Mouse (Mus musculus): Measurements from ENCODE around the gene Als2. TPM values are rescaled to one million over a fixed set of nuclear protein-coding genes. Genes with fewer than 3 reads are reported as not detected.

The Als2 gene
- 8.3 and 10.3 TPM in 2 replicates for polyA plus RNA-seq (2014; fragmentation: Nextera tagmentation; extraction: Ambion mirVana)

DNA sequence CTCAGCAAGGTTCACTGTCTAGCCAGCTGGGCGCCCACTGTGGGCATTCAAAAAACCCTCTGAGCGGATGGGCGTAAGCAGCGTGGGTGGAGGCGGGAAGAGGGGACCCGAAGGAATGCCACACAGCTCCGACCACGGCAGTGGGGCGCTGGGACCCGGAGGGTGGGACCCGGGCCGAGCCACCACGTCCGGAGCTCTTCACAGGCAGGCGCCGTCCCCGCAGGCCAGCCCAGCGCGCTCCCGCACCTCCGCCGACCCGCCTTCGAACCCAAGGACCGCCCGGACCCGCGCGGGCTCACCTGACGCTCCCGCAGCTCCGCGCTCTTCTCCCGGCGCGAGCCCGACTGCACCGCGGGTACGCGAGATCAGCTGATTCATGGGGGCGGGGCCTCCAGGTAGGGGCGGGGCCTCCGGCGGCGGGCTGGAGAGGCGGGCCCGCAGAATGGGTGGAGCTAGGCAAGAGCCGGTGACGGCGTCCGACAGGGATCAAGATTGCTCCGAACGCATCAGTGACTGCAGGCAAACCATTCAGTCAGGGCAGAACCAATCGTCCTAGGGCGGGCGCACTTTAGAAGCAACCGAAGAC is at the start of gene Als2:
Als2 (minus strand) TSS at position 376 of the 586 bp plus-strand sequence.
- H3K4me2 ChIP-seq (replicated peaks; ENCODE audit: low read depth, low read length), result peak within 1 kb of the TSS; percentile 75
- H3K4me1 ChIP-seq (ENCODE audit: control insufficient read depth, insufficient read depth, low read length), result no peaks in the 10 kb centered on the region
- under 1% methylated on average over 57 of the region's 58 CpGs for WGBS
- peak within 1 kb of the TSS; percentile 88 for H3K4me3 ChIP-seq (ENCODE audit: low read depth, low read length)
- peak; percentile 95 for ATAC-seq (ENCODE audit: insufficient number of reproducible peaks, insufficient read depth, low FRiP score, low read depth)
- no peaks in the 10 kb centered on the region for H3K36me3 ChIP-seq (ENCODE audit: control insufficient read depth, insufficient read depth, low read length)
- no peaks in the 10 kb centered on the region for H3K9me3 ChIP-seq (ENCODE audit: control insufficient read depth, low read depth, low read length)
- peak within 1 kb of the TSS; percentile 45 for H3K27ac ChIP-seq (ENCODE audit: low read length)
- no peaks in the 10 kb centered on the region for H3K27me3 ChIP-seq (ENCODE audit: control insufficient read depth, insufficient read depth, low read length)
- peak within 1 kb of the TSS; percentile 49 for H3K9ac ChIP-seq (replicated peaks; ENCODE audit: low read depth, low read length)

- Histone ChIP-seq H3K36me3 (ENCODE audit: control insufficient read depth, insufficient read depth, low read length) (no peaks in the 10 kb centered on the region), H3K4me1 (ENCODE audit: control insufficient read depth, insufficient read depth, low read length) (no peaks in the 10 kb centered on the region), H3K27me3 (ENCODE audit: control insufficient read depth, insufficient read depth, low read length) (no peaks in the 10 kb centered on the region), H3K27ac (ENCODE audit: low read length) (no peak overlapping the region), H3K9ac (replicated peaks; ENCODE audit: low read depth, low read length) (no peak overlapping the region), H3K4me3 (ENCODE audit: low read depth, low read length) (no peak overlapping the region), H3K4me2 (replicated peaks; ENCODE audit: low read depth, low read length) (no peak overlapping the region), H3K9me3 (ENCODE audit: control insufficient read depth, low read depth, low read length) (no peaks in the 10 kb centered on the region)
- 75% methylated on average over 13 of the region's 13 CpGs for WGBS
- ATAC-seq (ENCODE audit: insufficient number of reproducible peaks, insufficient read depth, low FRiP score, low read depth), result no peak
Measured at GRCm38 (mm10) chr1:59286316-59286850, 49.4 kb upstream of the Als2 start.

DNA sequence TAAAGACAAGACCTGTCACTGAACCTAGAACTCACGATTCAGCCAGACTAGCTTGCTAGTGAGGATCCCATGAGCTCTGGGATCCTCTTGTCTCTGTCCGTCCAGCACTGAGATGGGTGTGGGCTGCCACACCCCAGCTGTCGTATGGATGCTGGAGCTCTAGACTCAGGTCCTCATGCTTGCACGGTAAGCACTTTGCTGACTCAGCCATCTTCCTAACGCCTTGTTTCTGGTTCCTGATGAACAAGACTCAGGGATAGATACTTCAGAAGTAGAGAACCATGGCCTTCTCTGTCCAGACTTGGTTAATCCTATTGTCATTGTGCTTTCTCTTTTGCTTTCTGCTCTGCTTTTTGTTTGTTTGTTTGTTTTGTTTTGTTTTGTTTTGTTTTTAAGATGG is 48.8 kb upstream of the Als2 start:
- H3K36me3 ChIP-seq (ENCODE audit: control insufficient read depth, insufficient read depth, low read length), result no peaks in the 10 kb centered on the region
- H3K4me1 ChIP-seq (ENCODE audit: control insufficient read depth, insufficient read depth, low read length), result no peaks in the 10 kb centered on the region
- H3K4me2 ChIP-seq (replicated peaks; ENCODE audit: low read depth, low read length), result no peak overlapping the region
- no peak overlapping the region for H3K4me3 ChIP-seq (ENCODE audit: low read depth, low read length)
- no peaks in the 10 kb centered on the region for H3K27me3 ChIP-seq (ENCODE audit: control insufficient read depth, insufficient read depth, low read length)
- no peaks in the 10 kb centered on the region for H3K9me3 ChIP-seq (ENCODE audit: control insufficient read depth, low read depth, low read length)
- H3K9ac ChIP-seq (replicated peaks; ENCODE audit: low read depth, low read length), result no peak overlapping the region
- H3K27ac ChIP-seq (ENCODE audit: low read length), result no peak overlapping the region
- 87% methylated on average over 5 of the region's 5 CpGs for WGBS
- ATAC-seq (ENCODE audit: insufficient number of reproducible peaks, insufficient read depth, low FRiP score, low read depth), result no peak

GRCm38 (mm10) chr1:59272189-59272588 is 35.2 kb upstream of the Als2 start:
- H3K36me3 ChIP-seq (ENCODE audit: control insufficient read depth, insufficient read depth, low read length), result no peaks in the 10 kb centered on the region
- peaks cover 12% of the 10 kb centered on the region for H3K4me1 ChIP-seq (ENCODE audit: control insufficient read depth, insufficient read depth, low read length)
- no peaks in the 10 kb centered on the region for H3K27me3 ChIP-seq (ENCODE audit: control insufficient read depth, insufficient read depth, low read length)
- no peak overlapping the region for H3K9ac ChIP-seq (replicated peaks; ENCODE audit: low read depth, low read length)
- 41% methylated on average over 3 of the region's 3 CpGs for WGBS
- no peak for ATAC-seq (ENCODE audit: insufficient number of reproducible peaks, insufficient read depth, low FRiP score, low read depth)
- no peak overlapping the region for H3K27ac ChIP-seq (ENCODE audit: low read length)
- H3K4me2 ChIP-seq (replicated peaks; ENCODE audit: low read depth, low read length), result no peak overlapping the region
- H3K9me3 ChIP-seq (ENCODE audit: control insufficient read depth, low read depth, low read length), result no peaks in the 10 kb centered on the region
- no peak overlapping the region for H3K4me3 ChIP-seq (ENCODE audit: low read depth, low read length)

DNA sequence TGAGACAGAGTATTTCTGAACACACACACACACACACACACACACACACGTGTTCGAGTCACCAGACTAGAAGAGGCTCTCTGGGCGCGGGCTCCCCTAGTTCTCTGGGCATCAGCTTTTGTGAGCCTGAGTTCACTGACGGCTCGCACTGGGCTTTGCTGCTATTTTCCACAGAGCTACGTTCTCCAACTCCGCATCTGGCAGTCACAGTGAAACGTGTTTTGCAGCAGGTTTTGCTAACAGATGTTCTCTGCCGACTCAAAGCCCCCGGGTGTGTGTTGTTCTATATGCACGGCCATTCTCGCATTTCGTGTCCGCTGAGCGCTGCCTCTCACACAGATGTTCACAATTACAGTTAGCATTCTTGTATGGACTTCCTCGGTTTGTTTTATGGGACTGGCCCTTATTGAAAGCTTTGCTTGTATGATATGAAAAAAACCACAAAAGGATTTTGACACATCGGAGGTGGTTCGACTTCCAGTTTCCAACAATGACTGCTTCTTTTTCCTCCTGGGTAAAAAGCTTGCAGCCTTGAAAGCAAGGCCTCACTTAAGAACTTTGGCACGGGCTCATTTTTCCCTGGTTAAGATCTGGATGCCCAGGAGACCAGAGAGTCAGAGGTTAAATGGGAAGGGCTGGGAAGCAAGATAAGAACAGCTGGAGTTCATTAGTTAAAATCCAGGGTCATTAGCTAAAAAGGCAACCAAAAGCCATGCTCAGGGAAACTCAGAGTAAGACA is 33.1 kb upstream of the Als2 start:
- no peaks in the 10 kb centered on the region for H3K27me3 ChIP-seq (ENCODE audit: control insufficient read depth, insufficient read depth, low read length)
- H3K9ac ChIP-seq (replicated peaks; ENCODE audit: low read depth, low read length), result no peak overlapping the region
- 28% methylated on average over 20 of the region's 20 CpGs for WGBS
- peak overlapping the region; percentile 1; the same call in 1 of the 2 replicates for H3K4me2 ChIP-seq (replicated peaks; ENCODE audit: low read depth, low read length)
- no peak overlapping the region for H3K4me3 ChIP-seq (ENCODE audit: low read depth, low read length)
- peaks cover 12% of the 10 kb centered on the region for H3K4me1 ChIP-seq (ENCODE audit: control insufficient read depth, insufficient read depth, low read length)
- H3K9me3 ChIP-seq (ENCODE audit: control insufficient read depth, low read depth, low read length), result no peaks in the 10 kb centered on the region
- no peaks in the 10 kb centered on the region for H3K36me3 ChIP-seq (ENCODE audit: control insufficient read depth, insufficient read depth, low read length)
- ATAC-seq (ENCODE audit: insufficient number of reproducible peaks, insufficient read depth, low FRiP score, low read depth), result no peak
- peak overlapping the region; percentile 39; the same call in 1 of the 2 replicates for H3K27ac ChIP-seq (ENCODE audit: low read length)

GRCm38 (mm10) chr1:59269466-59269865 is 32.4 kb upstream of the Als2 start:
- no peak for ATAC-seq (ENCODE audit: insufficient number of reproducible peaks, insufficient read depth, low FRiP score, low read depth)
- no peak overlapping the region for H3K27ac ChIP-seq (ENCODE audit: low read length)
- no peak overlapping the region for H3K4me2 ChIP-seq (replicated peaks; ENCODE audit: low read depth, low read length)
- peaks cover 12% of the 10 kb centered on the region for H3K4me1 ChIP-seq (ENCODE audit: control insufficient read depth, insufficient read depth, low read length)
- H3K36me3 ChIP-seq (ENCODE audit: control insufficient read depth, insufficient read depth, low read length), result no peaks in the 10 kb centered on the region
- H3K27me3 ChIP-seq (ENCODE audit: control insufficient read depth, insufficient read depth, low read length), result no peaks in the 10 kb centered on the region
- H3K9ac ChIP-seq (replicated peaks; ENCODE audit: low read depth, low read length), result no peak overlapping the region
- 74% methylated on average over 6 of the region's 6 CpGs for WGBS
- no peaks in the 10 kb centered on the region for H3K9me3 ChIP-seq (ENCODE audit: control insufficient read depth, low read depth, low read length)
- H3K4me3 ChIP-seq (ENCODE audit: low read depth, low read length), result no peak overlapping the region

DNA sequence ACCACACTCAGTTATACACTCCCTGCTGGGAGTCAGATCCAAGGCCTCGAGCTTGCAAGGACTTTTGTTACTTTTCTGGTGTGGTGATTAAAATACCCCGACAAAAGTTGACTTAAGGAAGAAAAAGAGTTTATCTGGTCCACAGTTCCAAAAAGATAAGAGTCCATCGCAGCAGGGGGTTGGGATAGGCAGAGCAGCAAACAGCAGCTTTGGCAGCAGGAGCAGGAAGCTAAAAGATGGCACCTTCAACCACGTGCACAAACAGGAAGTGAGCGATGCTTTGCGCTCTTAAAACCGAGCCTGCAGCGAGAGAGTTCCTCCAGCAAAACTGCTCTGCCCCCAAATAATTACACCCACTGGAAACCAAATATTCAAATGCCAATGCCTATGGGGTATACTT is 31.9 kb upstream of the Als2 start:
- Histone ChIP-seq H3K27me3 (ENCODE audit: control insufficient read depth, insufficient read depth, low read length) (no peaks in the 10 kb centered on the region), H3K27ac (ENCODE audit: low read length) (no peak overlapping the region), H3K36me3 (ENCODE audit: control insufficient read depth, insufficient read depth, low read length) (no peaks in the 10 kb centered on the region)

DNA sequence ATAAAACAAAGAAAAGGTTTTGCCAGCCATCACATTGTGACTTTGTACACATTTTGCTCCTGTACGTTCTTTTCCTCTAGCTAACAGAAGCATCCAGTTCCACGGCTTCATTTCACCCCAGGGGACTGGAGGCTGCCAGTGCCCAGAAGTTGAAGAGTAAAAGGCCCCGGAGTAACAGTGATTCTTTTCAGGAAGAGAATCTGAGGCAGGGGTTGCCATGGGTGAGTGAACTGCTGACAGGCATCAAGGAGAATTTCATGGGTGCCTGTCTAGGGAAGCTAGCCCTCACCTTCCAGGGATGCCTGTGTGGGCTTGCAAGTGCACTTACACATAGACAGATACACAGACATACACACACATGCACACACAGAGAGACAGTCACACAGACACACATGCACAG is 20.7 kb upstream of the Als2 start:
- H3K27me3 ChIP-seq (ENCODE audit: control insufficient read depth, insufficient read depth, low read length), result no peaks in the 10 kb centered on the region
- ATAC-seq (ENCODE audit: insufficient number of reproducible peaks, insufficient read depth, low FRiP score, low read depth), result no peak
- no peaks in the 10 kb centered on the region for H3K9me3 ChIP-seq (ENCODE audit: control insufficient read depth, low read depth, low read length)
- no peak overlapping the region for H3K27ac ChIP-seq (ENCODE audit: low read length)
- no peak overlapping the region for H3K4me3 ChIP-seq (ENCODE audit: low read depth, low read length)
- H3K4me2 ChIP-seq (replicated peaks; ENCODE audit: low read depth, low read length), result no peak overlapping the region
- H3K36me3 ChIP-seq (ENCODE audit: control insufficient read depth, insufficient read depth, low read length), result no peaks in the 10 kb centered on the region
- WGBS, result 67% methylated on average over 3 of the region's 3 CpGs
- H3K9ac ChIP-seq (replicated peaks; ENCODE audit: low read depth, low read length), result no peak overlapping the region
- H3K4me1 ChIP-seq (ENCODE audit: control insufficient read depth, insufficient read depth, low read length), result 0 out of 2 replicates have a peak, but pooled peaks cover 2% of the 10 kb centered on the region

More for the DNA sequence above, 31.9 kb upstream of the Als2 start:
- Histone ChIP-seq H3K9ac (replicated peaks; ENCODE audit: low read depth, low read length) (no peak overlapping the region), H3K4me2 (replicated peaks; ENCODE audit: low read depth, low read length) (no peak overlapping the region), H3K9me3 (ENCODE audit: control insufficient read depth, low read depth, low read length) (no peaks in the 10 kb centered on the region), H3K4me3 (ENCODE audit: low read depth, low read length) (no peak overlapping the region), H3K4me1 (ENCODE audit: control insufficient read depth, insufficient read depth, low read length) (peaks cover 12% of the 10 kb centered on the region)
- no peak for ATAC-seq (ENCODE audit: insufficient number of reproducible peaks, insufficient read depth, low FRiP score, low read depth)
- WGBS, result 58% methylated on average over 8 of the region's 8 CpGs
